29 mouse cellular contexts compared by ENCODE assay signal in genomic region chr10:89739703-89740102, GRCm38 (mm10). TPM values are rescaled to one million over a fixed set of nuclear protein-coding genes. Genes with fewer than 3 reads are reported as not detected.
A peak's percentile ranks its signal among the peaks of the same experiment; 100 is the strongest.
DNase-seq lines count a peak whose midpoint lies in the region; ATAC-seq lines count a peak whose summit lies in the region.
"Had no signal": no experiment of that assay in that cellular context is flagged by ENCODE, and none has a peak within 500 bp of the region (broad histone marks: within the 10 kb centered on the region; RNA-seq: fewer than 3 reads in every experiment).

No protein-coding gene starts in this region.

- H3K27me3 ChIP-seq in midbrain, embryonic 11.5 days (ENCODE audit: control insufficient read depth, insufficient read depth, low read length) = no peaks in the 10 kb centered on the region
- no peaks in the 10 kb centered on the region for H3K27me3 ChIP-seq in midbrain, embryonic 10.5 days (ENCODE audit: low read depth, poor library complexity, severe bottlenecking)
- H3K27me3 ChIP-seq: embryonic facial prominence, embryonic 12.5 days; embryonic facial prominence, embryonic 15.5 days; heart, embryonic 12.5 days; heart, embryonic 15.5 days; hindbrain, embryonic 13.5 days; intestine, embryonic 15.5 days had no signal

- no peak overlapping the region for H3K27ac ChIP-seq in midbrain, embryonic 11.5 days (ENCODE audit: low read depth, low read length)
- no peak overlapping the region for H3K27ac ChIP-seq in midbrain, embryonic 10.5 days (replicated peaks)
- H3K27ac ChIP-seq: embryonic facial prominence, embryonic 12.5 days; embryonic facial prominence, embryonic 15.5 days; gastrocnemius, adult 2 months; heart, embryonic 15.5 days; hindbrain, embryonic 10.5 days; hindbrain, embryonic 13.5 days; intestine, embryonic 15.5 days had no signal

- 52% methylated on average over 7 of the region's 7 CpGs for WGBS in midbrain, embryonic 11.5 days
- WGBS in midbrain, embryonic 10.5 days = 65% methylated on average over 7 of the region's 7 CpGs

- H3K36me3 ChIP-seq in midbrain, embryonic 11.5 days (ENCODE audit: control insufficient read depth, insufficient read depth, low read length) = no peaks in the 10 kb centered on the region
- no peaks in the 10 kb centered on the region for H3K36me3 ChIP-seq in midbrain, embryonic 10.5 days
- H3K36me3 ChIP-seq: embryonic facial prominence, embryonic 12.5 days; embryonic facial prominence, embryonic 15.5 days; G1E; heart, embryonic 12.5 days; heart, embryonic 15.5 days; hindbrain, embryonic 10.5 days; hindbrain, embryonic 13.5 days; intestine, embryonic 15.5 days had no signal

- no peak overlapping the region for H3K9ac ChIP-seq in midbrain, embryonic 11.5 days (ENCODE audit: low read length)
- H3K9ac ChIP-seq: embryonic facial prominence, embryonic 12.5 days; embryonic facial prominence, embryonic 15.5 days; forebrain, postnatal 0 days; heart, embryonic 12.5 days; heart, embryonic 15.5 days; hindbrain, embryonic 13.5 days; intestine, embryonic 15.5 days had no signal

- H3K9me3 ChIP-seq in midbrain, embryonic 11.5 days (ENCODE audit: control insufficient read depth, low read length) = no peaks in the 10 kb centered on the region
- no peaks in the 10 kb centered on the region for H3K9me3 ChIP-seq in midbrain, embryonic 10.5 days (replicated peaks)
- H3K9me3 ChIP-seq: embryonic facial prominence, embryonic 12.5 days; embryonic facial prominence, embryonic 15.5 days; G1E; heart, embryonic 12.5 days; heart, embryonic 15.5 days; hindbrain, embryonic 10.5 days; hindbrain, embryonic 13.5 days; intestine, embryonic 15.5 days had no signal

- H3K4me2 ChIP-seq in midbrain, embryonic 11.5 days = no peak overlapping the region
- H3K4me2 ChIP-seq: embryonic facial prominence, embryonic 12.5 days; embryonic facial prominence, embryonic 15.5 days; heart, embryonic 12.5 days; heart, embryonic 15.5 days; hindbrain, embryonic 13.5 days; intestine, embryonic 15.5 days had no signal

- peaks cover 2% of the 10 kb centered on the region; the same call in 1 of the 2 replicates for H3K4me1 ChIP-seq in midbrain, embryonic 11.5 days (ENCODE audit: control insufficient read depth, insufficient read depth, low read length)
- H3K4me1 ChIP-seq in midbrain, embryonic 10.5 days = peaks cover 8% of the 10 kb centered on the region; the same call in 1 of the 2 replicates
- H3K4me1 ChIP-seq: embryonic facial prominence, embryonic 12.5 days; embryonic facial prominence, embryonic 15.5 days; heart, embryonic 12.5 days; heart, embryonic 15.5 days; hindbrain, embryonic 13.5 days; intestine, embryonic 15.5 days had no signal

- no peak for ATAC-seq in midbrain, embryonic 11.5 days (ENCODE audit: low FRiP score)
- ATAC-seq: CD4-positive, CD25-positive, alpha-beta regulatory T cell, adult 4 months; forebrain, embryonic 14.5 days; forebrain, postnatal 0 days; hindbrain, embryonic 16.5 days; intestine, embryonic 15.5 days; Patski had no signal

- peak; percentile 23 for DNase-seq in midbrain, embryonic 11.5 days (ENCODE audit: low spot score, missing footprints)
- DNase-seq in midbrain, embryonic 10.5 days (ENCODE audit: low spot score) = no peak
- DNase-seq in R1 (ENCODE audit: low read depth, low spot score) = peak; percentile 23
- DNase-seq in testis, postnatal 10 days (ENCODE audit: low spot score) = peak; percentile 66
- no peak for DNase-seq in left cerebral cortex, postnatal 10 days (ENCODE audit: extremely low spot score in 1 of 2, low spot score in 2 of 2)
- DNase-seq in heart, adult 18-20 months = no peak
- DNase-seq: adrenal gland, postnatal 10 days; adrenal gland, postnatal 36 days; cerebellum, adult 18-20 months; cerebellum, adult 9-10 months; cerebellum, postnatal 14 days; forebrain, postnatal 0 days; gastrocnemius, adult 2 months; gastrocnemius, postnatal 14 days; heart, adult 11 months; heart, postnatal 10 days; heart, postnatal 36 days had no signal

- intact Hi-C loops in left cerebral cortex, postnatal 10 days (cut with DNase I) = loop anchor here (10.0 kb wide), 1 partner anchor 305 kb away; no protein-coding TSS in a partner anchor

- H3K4me3 ChIP-seq in midbrain, embryonic 11.5 days (ENCODE audit: low read depth, low read length) = no peak overlapping the region
- no peak overlapping the region for H3K4me3 ChIP-seq in midbrain, embryonic 10.5 days
- H3K4me3 ChIP-seq: embryonic facial prominence, embryonic 12.5 days; embryonic facial prominence, embryonic 15.5 days; gastrocnemius, adult 2 months; heart, embryonic 12.5 days; heart, embryonic 15.5 days; hindbrain, embryonic 10.5 days; hindbrain, embryonic 13.5 days; intestine, embryonic 15.5 days had no signal

RNA-seq across cellular contexts. Expression of gene Uhrf1bp1l, which starts 5.1 kb away (rescaled TPM):
- 28.8 and 30.4 TPM in 2 replicates for polyA plus RNA-seq in midbrain, embryonic 11.5 days (2014; fragmentation: Nextera tagmentation; extraction: Ambion mirVana)
- polyA plus RNA-seq in midbrain, embryonic 10.5 days (2016; fragmentation: Nextera tagmentation; extraction: Ambion mirVana) = 28.5 and 31.4 TPM in 2 replicates
- 10 to 100 TPM; 75.0 to 78.5 TPM for total RNA-seq in left cerebral cortex, postnatal 10 days (2021)
- total RNA-seq in heart, adult 18-20 months (2021) = 10 to 100 TPM; 21.5 to 21.6 TPM

RNA-seq across cellular contexts. Expression of gene Actr6, which starts 7.6 kb away (rescaled TPM):
- polyA plus RNA-seq in midbrain, embryonic 11.5 days (2014; fragmentation: Nextera tagmentation; extraction: Ambion mirVana) = 42.5 and 47.8 TPM in 2 replicates
- polyA plus RNA-seq in midbrain, embryonic 10.5 days (2016; fragmentation: Nextera tagmentation; extraction: Ambion mirVana) = 37.2 and 41.3 TPM in 2 replicates
- total RNA-seq in left cerebral cortex, postnatal 10 days (2021) = 10 to 100 TPM; 24.3 to 26.9 TPM
- 10 to 100 TPM; 13.4 to 14.2 TPM for total RNA-seq in heart, adult 18-20 months (2021)

RNA-seq across cellular contexts. Expression of gene Scyl2, which starts 53.6 kb away (rescaled TPM):
- 26.2 and 31.9 TPM in 2 replicates for polyA plus RNA-seq in midbrain, embryonic 11.5 days (2014; fragmentation: Nextera tagmentation; extraction: Ambion mirVana)
- polyA plus RNA-seq in midbrain, embryonic 10.5 days (2016; fragmentation: Nextera tagmentation; extraction: Ambion mirVana) = 8.3 and 9.9 TPM in 2 replicates
- 10 to 100 TPM; 30.2 to 32.5 TPM for total RNA-seq in left cerebral cortex, postnatal 10 days (2021)
- 10 to 100 TPM; 17.1 to 17.7 TPM for total RNA-seq in heart, adult 18-20 months (2021)

Comparison
In these comparisons a context has a peak if more than half of its experiments do, and no peak if none do; other contexts are left out.
1. DNase-seq: peak in midbrain, embryonic 11.5 days (single experiment), R1 (single experiment) and testis, postnatal 10 days (single experiment); none in midbrain, embryonic 10.5 days (single experiment), left cerebral cortex, postnatal 10 days (0 of 2) and heart, adult 18-20 months (0 of 2).